Mouse (Mus musculus) urinary bladder, postnatal 36 days (tissue): ENCODE results near the gene Vmn1r188.
A peak's percentile ranks its signal among the peaks of the same experiment; 100 is the strongest.
"Not testable (repeated sequence)": the region's sequence is repeated elsewhere in the genome, so short reads cannot be mapped to it uniquely, and the experiment has no call there.

Source experiments
- DNase-seq, 2 experiments: peaks; one replicate each; pipeline ENCODE4 v3.0.0; 2022; ENCODE audit warnings: low spot score in 2 of 2, mixed read lengths in 1 of 2

Gene Vmn1r188

DNA sequence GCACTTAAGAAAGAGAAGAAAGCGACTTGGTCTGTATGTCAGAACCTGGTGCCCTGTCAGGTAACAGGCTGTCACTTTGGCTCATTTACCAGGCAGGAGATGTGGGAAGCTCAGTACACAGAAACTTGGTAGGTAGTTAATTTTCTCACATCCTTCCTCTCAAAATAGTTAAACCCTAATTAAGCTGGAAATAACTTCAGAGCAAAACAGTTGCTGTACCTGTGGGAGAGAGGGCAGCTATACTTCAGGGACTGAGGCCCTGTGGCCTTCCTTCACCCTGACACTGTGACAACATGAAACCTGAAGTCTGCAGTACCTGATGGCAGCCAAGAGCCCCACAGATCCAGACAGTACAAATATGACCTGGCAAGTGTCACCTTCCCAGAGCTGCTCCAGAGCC, at the start of gene Vmn1r188:
TSS of gene Vmn1r188 (plus strand) at position 301 of the 400 bp plus-strand sequence.
- not testable (repeated sequence) for DNase-seq

DNA sequence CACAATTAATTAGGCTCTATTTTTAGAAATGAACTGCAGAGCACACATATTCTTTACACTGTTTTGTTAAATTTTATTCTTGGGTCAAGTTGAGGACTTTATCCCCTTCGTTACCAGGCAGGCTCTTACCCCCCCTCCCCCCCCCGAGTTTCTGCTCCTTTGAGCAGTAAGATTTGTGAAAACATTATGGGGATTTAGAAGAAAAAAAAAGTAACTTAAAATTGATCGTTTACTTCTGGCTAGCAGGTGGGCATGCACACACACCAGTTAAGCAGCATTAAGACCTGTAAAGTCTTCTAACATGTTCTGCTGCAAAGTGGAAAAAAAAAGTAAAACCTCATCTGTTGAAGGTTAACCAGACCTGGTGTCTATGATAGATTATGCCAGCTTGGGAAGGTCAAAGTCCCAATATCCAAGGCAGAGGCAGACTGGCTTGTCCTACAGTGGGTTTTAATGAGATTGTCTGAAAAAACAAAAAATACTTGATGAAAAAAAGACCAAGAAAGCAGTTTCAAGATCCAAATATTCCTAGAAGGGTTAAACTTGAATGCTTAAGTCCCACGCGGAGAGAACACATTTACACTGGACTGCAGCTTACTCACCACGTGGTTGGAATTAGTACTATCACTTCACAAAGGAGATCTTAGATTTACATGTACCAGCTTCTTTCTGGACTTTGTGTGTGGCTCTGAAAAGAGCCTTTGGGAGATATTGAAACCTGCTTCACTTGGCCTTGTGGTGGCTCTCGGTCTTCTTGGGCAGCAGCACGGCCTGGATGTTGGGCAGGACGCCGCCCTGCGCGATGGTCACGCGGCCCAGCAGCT, 49.6 kb upstream of the Vmn1r188 start:
- no peak for DNase-seq

DNA sequence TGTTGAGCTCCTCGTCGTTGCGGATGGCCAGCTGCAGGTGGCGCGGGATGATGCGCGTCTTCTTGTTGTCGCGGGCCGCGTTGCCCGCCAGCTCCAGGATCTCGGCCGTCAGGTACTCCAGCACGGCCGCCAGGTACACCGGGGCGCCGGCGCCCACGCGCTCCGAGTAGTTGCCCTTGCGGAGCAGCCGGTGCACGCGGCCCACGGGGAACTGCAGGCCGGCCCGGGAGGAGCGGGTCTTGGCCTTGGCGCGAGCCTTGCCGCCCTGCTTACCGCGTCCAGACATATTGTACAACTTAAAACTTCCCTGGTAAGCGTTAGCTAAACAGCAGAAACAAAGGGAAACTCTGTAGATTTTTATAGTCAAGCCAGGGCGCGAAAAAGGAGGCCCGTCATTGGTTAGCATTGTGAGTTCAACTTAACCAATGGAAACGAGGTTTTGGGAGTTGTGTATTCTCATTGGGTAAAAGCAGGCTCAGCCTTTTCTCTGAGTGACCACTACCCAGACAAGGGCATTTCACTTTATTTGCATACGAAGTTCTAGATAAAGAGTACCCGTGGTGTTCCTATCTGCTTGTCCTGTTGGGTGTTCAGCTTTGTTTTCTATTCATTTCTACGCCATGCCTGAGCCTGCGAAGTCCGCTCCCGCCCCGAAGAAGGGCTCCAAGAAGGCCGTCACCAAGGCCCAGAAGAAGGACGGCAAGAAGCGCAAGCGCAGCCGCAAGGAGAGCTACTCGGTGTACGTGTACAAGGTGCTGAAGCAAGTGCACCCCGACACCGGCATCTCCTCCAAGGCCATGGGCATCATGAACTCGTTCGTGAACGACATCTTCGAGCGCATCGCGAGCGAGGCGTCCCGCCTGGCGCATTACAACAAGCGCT, 48.7 kb upstream of the Vmn1r188 start, which contains the start of the genes Hist1h2ah and Hist1h2bk:
TSS of gene Hist1h2ah (minus strand) at position 302 of the 882 bp plus-strand sequence.
TSS of gene Hist1h2bk (plus strand) at position 604 of the 882 bp plus-strand sequence.
- peak; percentile 75 to 81 for DNase-seq

DNA sequence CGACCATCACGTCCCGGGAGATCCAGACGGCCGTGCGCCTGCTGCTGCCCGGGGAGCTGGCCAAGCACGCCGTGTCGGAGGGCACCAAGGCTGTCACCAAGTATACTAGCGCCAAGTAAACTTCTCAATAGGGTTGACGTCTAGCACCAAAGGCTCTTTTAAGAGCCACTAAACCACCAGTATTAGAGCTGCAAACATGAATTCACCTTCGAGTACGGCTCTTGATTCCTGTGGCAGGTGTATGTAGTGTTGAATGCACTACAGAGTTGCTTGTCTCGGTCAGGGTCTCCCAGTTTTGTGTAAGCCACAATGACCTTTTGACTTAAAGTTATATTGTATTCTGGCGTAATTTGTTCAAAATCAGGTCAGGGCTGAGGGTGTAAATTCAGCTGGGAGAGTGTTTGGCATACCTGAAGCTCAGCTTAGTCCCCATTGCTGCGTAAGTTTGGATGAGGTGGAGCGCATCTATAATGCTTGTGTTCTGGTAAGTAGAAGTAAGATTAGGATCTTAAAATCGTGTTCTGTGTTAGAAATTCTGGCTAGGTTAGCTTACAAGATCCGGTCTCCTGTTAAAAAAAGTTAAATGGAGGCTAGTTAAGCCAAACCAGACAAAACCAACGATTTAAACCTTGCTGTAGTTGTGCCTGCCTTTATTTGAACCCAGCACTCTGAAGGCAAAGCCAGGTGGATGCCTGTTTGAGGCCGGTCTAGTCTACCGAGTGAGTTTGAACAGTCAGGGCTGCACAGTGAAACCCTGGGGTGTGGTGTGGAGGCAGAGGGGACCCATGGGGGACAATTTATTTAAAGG, 47.9 kb upstream of the Vmn1r188 start:
- DNase-seq, result no peak

DNA sequence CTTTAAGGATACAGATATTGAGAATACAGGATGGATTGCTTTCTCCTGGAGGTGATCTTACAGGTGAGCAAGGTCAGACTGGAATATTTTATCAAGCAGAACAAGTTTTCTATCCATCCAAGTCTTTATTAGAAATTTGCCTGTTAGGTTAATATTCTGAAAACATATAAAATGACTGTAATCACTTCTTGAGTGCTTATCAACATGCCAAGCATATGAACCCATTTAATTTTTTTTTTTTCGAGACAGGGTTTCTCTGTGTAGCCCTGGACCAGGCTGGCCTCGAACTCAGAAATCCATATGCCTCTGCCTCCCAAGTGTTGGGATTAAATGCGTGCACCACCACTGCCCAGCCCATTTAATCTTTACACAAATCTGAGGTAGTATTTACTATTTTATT, 47.3 kb upstream of the Vmn1r188 start:
- no peak for DNase-seq

DNA sequence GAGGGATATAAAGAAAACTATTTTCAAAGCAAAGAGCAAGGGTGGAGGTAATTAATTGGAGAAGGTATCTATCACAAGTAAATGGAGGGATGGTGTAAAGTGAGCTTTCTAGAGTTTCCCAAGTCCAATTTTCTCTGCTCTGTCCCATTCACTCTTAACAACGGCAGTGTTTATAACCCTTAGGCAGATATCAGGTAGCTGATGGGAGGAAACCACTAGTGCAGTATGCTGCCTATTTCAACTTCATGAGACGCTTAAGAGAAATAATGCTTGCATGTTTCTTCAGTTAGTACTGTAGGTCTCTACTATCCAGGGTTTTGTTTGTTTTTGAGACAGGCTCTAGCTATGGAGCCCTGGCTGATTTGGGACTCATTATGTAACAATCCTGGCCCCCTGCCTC, 46.8 kb upstream of the Vmn1r188 start:
- DNase-seq, result no peak

DNA sequence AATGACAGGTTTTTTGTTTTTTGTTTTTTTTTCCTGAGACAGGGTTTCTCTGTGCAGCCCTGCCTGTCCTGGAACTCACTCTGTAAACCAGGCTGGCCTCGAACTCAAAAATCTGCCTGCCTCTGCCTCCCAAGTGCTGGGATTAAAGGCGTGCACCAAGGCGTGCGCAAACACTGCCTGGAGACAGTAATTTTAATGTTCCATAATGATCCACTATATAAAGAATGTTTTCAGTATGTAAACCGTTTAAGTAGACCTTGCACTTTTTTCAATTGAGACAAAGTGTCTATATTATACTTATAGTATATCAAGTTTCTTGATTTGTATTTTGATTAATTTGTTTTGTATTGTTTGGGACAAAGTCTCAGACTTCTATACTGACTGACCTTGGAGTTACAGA, 44.9 kb upstream of the Vmn1r188 start:
- no peak for DNase-seq

DNA sequence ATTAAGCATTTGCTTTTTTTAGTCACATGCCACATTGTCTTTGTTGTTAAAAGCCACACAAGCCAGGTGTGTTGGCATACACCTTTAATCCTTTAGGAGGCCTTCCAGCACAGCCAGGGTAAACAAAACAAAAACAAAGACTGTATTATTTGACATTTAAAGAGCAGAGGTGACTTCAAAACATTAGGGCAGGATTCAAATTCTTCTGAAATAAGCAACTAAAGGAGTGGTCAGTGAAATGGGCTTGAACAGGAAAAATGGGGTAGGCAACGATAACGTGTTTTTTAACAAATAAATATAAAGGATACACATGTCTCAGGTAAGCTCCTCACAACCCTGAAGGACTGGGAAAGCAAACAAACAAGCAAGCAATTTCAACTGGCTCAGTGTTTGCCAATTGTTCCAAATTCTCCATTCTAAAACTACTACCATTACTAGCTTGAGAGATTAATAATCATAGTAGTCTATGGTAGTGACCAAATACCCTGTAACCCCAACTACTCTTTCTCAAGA, 44.2 kb upstream of the Vmn1r188 start:
- DNase-seq, result no peak

DNA sequence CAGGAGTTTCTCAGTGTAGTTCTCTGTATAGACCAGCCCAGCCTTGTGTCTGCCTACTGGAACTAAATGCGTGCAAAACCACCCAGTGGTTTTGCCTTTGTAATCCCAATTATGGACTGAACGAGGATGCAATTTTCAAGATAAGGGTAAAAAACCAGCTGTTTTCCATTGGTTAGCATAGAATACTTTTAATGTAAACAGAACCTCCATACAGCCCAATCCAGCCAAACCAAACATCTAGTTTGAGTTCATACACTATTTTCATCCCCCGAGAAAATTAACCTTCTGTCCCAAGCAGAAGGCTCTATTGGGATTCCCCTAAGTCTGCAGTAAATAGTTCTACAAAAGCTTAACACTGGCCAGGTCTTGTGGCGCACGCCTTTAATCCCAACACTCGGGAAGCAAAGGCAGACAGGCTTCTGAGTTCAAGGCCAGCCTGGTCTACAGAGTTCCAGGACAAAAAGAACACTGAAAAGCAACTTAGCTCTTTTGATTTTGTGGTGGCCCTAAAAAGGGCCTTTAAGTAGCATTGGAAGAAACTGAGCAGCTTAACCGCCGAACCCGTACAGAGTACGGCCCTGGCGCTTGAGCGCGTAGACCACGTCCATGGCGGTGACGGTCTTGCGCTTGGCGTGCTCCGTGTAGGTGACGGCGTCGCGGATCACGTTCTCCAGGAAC, 43.6 kb upstream of the Vmn1r188 start:
- DNase-seq, result no peak

DNA sequence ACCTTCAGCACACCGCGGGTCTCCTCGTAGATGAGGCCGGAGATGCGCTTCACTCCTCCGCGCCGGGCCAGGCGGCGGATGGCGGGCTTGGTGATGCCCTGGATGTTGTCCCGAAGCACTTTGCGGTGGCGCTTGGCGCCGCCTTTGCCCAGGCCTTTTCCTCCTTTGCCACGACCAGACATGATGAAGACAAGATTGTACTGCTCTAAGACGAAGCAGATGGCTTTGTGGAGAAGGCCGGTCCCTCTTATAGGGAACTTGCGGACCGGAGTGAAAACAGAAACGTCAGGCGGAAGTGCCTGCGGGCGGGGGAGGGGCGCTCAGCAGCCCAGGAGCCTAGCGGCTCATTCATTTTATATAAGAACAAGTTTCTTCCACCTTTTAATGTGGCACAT, 43.1 kb upstream of the Vmn1r188 start, which contains the start of gene Hist1h4i:
TSS of gene Hist1h4i (minus strand) at position 221 of the 395 bp plus-strand sequence.
- DNase-seq, result peak; percentile 96 to 98

DNA sequence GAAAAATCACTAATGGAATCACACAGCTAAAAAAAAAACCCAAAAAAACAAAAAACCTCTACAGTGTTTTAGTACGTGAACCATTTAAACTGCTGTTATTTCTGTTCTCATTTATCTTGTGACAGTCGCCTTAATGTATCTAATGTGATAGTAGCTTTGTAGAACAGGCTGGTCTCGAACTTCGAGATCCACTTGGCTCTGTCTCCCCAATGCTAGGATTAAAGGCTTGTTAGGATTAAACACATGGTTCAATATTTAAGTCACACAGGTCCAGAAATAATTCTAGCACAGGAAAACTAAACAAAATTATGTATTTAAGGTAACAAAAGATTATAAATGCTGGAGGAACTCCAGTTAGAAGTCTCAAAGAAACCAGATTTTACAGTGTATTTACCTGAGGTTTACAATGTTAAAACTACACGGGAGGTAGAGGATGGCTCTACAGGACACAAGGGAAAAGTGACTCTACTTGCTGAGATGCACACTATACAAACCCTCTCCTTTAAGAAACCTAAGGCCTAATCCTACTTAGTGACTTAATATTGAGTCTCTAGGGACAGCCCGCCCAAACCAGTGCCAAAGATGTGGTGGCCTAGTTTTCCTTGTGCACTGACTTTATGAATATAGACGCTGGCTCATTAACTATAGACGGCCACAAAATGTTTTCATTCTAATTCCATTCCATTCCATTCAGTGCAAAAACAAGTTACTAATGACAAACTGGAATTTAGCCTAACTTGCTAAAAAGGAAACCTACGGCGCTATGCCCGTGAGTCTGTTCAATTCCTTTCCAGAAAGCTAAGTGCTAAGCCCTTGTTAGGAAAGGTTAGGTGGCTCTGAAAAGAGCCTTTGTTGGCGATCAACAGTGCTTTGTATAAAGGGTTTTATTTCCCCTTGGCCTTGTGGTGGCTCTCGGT, 42.3 kb upstream of the Vmn1r188 start:
- DNase-seq, result no peak

DNA sequence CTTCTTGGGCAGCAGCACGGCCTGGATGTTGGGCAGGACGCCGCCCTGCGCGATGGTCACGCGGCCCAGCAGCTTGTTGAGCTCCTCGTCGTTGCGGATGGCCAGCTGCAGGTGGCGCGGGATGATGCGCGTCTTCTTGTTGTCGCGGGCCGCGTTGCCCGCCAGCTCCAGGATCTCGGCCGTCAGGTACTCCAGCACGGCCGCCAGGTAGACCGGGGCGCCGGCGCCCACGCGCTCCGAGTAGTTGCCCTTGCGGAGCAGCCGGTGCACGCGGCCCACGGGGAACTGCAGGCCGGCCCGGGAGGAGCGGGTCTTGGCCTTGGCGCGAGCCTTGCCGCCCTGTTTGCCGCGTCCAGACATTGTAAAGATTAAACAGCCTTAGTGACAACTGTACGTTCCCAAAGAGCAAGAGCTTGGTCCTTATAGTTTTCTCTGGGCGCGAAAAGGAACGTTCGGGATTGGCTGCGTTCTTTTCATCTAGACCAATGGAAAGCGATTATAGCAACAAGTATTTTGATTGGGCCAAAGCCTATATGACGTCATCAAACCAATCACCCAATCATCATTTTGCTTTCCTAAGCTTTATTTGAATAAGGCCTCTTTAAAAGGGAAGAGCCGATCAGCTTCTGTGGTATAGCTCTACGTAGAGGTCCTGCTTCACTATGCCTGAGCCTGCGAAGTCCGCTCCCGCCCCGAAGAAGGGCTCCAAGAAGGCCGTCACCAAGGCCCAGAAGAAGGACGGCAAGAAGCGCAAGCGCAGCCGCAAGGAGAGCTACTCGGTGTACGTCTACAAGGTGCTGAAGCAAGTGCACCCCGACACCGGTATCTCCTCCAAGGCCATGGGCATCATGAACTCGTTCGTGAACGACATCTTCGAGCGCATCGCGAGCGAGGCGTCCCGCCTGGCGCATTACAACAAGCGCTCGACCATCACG, 41.4 kb upstream of the Vmn1r188 start, which contains the start of the genes Hist1h2ag and Hist1h2bj:
TSS of gene Hist1h2ag (minus strand) at position 377 of the 935 bp plus-strand sequence.
TSS of gene Hist1h2bj (plus strand) at position 647 of the 935 bp plus-strand sequence.
- DNase-seq, result peak; percentile 82 to 84

DNA sequence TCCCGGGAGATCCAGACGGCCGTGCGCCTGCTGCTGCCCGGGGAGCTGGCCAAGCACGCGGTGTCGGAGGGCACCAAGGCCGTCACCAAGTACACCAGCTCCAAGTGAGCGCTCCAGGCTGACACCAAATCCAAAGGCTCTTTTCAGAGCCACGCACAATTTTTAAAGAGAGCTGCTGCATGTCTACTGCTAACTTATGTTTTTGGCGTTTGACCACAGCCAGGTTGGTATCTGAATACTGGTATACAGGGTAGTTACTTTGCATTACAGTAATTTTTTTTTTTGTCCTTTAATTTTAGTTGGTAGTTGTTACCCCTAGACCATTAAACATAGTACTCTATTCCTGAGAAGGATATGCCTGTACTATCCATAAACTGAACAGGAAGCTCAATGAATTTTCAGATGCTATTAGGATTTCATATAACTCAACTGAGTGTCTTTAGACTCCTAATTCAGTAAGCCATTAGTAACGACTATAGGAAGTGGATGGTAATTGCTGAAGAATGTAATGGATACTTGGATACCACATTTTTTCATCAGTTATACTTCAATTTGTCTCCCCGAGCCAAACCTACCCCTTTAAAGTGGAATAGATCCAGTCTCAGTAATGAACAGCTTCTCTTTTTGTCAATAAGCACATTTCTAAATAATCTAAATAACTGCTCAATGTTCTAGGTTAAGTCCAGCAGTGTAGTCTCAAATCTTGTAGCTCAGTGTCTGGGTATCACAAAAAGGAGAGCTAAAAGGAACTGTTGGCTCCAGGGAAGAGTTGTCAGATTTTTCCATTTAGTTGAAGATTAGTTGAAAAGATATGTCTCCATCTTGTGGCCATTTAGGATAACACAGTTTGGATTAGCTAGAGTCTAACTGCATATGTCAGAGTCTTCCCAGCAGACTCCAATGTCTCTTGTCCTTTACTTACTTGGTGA, 40.5 kb upstream of the Vmn1r188 start:
- DNase-seq, result no peak

DNA sequence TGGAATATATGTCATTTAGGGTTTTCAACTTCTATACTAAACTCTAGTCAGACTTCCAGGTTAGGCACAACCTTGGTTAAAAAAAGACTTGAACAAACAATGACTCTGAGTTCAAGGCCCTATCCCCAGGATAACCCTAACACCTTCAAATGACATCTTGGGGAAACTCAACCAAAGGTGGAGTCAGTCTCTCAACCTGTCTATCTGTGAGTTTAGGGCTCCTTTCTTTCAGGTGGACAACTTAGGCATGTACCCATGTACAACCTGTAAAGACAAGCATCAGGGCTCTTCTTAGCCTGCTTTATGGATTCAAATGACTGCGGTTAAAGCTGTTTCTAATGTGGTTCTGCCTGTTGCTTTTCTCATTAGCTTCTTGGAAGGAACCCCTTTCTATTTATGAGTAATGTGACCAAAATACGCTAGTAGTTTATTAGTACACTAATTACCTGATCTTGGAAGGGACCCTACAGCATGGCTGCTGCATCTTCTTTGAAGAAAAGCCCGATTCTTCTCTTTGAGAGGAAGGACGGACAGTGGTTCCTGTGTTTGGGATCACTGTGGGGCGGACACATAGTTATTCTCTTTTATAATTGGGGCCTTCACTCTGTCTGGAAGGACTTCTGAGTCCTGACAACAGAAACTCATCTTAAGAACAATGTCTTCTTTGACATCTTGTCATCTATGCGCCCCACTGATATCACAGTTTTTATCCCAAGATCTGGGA, 39.6 kb upstream of the Vmn1r188 start:
- no peak for DNase-seq

DNA sequence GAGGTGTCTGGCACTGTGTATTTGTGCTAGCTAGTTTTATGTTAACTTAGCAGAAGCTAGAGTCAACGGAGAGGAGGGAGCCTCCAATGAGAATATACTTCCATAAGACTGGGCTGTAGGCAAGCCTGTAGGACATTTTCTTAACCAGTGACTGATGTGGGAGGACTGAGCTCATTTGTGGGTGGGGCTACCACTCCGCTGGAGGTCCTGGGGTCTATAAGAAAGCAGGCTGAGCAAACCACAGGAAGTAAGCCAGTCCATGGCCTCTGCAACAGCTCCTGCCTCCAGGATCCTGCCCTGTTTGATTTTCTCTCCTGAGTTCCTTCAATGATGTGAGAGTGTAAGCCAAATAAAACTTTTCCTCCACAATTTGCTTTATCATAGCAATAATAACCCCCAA, 38.9 kb upstream of the Vmn1r188 start:
- DNase-seq, result no peak

DNA sequence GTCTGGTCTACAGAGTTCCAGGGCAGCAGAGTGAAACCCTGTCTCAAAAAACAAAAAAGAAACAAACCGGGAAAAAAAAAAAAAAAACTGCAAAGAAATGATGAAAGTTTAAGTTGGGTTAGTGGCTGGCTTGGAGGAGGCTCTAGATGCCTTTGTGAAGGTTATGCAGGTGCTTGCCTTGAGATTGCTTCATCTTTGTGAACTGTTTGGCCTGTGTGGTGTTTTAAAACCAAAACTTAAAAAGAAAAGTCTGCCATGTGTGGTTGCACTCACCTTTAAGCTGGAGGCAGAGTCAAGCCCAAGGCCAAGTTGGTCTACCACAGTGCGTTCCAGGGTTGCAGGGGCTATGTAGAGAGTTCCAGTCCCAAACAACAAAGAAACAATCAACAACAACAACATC, 35.2 kb upstream of the Vmn1r188 start:
- DNase-seq, result no peak
